Mouse (Mus musculus) ES-CJ7 (cell line): ENCODE data around the gene Nrxn2.

ENCODE experiments used
- DNase-seq: peaks from one replicate; pipeline ENCODE4 v3.0.0; 2011; ENCODE audit warnings: low read depth, low spot score

Nrxn2 gene

GRCm38 (mm10) chr19:6542367-6543034 lies 124.0 kb downstream of the Nrxn2 start, which contains the start of gene Slc22a12:
Gene Slc22a12, minus strand, starts transcription at chr19:6543032.
- no peak for DNase-seq

- DNase-seq, result no peak
These were observed 124.5 kb downstream of the Nrxn2 start for GRCm38 (mm10) chr19:6543035-6543383.

GRCm38 (mm10) chr19:6543518-6543917 lies 125.0 kb downstream of the Nrxn2 start:
- no peak for DNase-seq

GRCm38 (mm10) chr19:6544712-6545111 lies 126.2 kb downstream of the Nrxn2 start:
- no peak for DNase-seq

GRCm38 (mm10) chr19:6545481-6545880 lies 127.0 kb downstream of the Nrxn2 start:
- DNase-seq, result no peak

- DNase-seq, result no peak
These were observed 127.6 kb downstream of the Nrxn2 start for GRCm38 (mm10) chr19:6546096-6546495.

GRCm38 (mm10) chr19:6547801-6548200 lies 129.3 kb downstream of the Nrxn2 start:
- DNase-seq, result no peak

- DNase-seq, result no peak
These were observed 130.2 kb downstream of the Nrxn2 start for GRCm38 (mm10) chr19:6548431-6549410.

- DNase-seq, result no peak
These were observed 131.0 kb downstream of the Nrxn2 start for GRCm38 (mm10) chr19:6549566-6549965.

- no peak for DNase-seq
These were observed 132.7 kb downstream of the Nrxn2 start for GRCm38 (mm10) chr19:6551215-6551614.

- peak; percentile 84 for DNase-seq
These were observed 133.9 kb downstream of the Nrxn2 start for GRCm38 (mm10) chr19:6552302-6553028.

GRCm38 (mm10) chr19:6553174-6553573 lies 134.6 kb downstream of the Nrxn2 start:
- no peak for DNase-seq

- DNase-seq, result no peak
These were observed 135.5 kb downstream of the Nrxn2 start for GRCm38 (mm10) chr19:6553819-6554582.

- DNase-seq, result no peak
These were observed 141.0 kb downstream of the Nrxn2 start for GRCm38 (mm10) chr19:6559576-6559975.

GRCm38 (mm10) chr19:6560246-6560815 lies 141.8 kb downstream of the Nrxn2 start:
- no peak for DNase-seq

- no peak for DNase-seq
These were observed 146.6 kb downstream of the Nrxn2 start for GRCm38 (mm10) chr19:6565136-6565535.

- no peak for DNase-seq
These were observed 147.9 kb downstream of the Nrxn2 start for GRCm38 (mm10) chr19:6566450-6566849.

- no peak for DNase-seq
These were observed 150.5 kb downstream of the Nrxn2 start for GRCm38 (mm10) chr19:6569021-6569420.

- DNase-seq, result peak; percentile 74
These were observed 151.0 kb downstream of the Nrxn2 start for GRCm38 (mm10) chr19:6569561-6569960.

- DNase-seq, result no peak
These were observed 152.9 kb downstream of the Nrxn2 start for GRCm38 (mm10) chr19:6571476-6571875.

- DNase-seq, result no peak
These were observed 153.5 kb downstream of the Nrxn2 start for GRCm38 (mm10) chr19:6572001-6572400.
